Mouse (Mus musculus) embryonic facial prominence, embryonic 14.5 days (tissue): ENCODE data around the gene Erv3. TPM values are rescaled to one million over a fixed set of nuclear protein-coding genes. Genes with fewer than 3 reads are reported as not detected.

Source experiments
- ATAC-seq: fragments of 200-750 bp; cut with Nextera tagmentation; 2 replicates; pipeline ENCODE4 v1.8.0; 2017; ENCODE audit warnings: low read depth, moderate number of reproducible peaks, moderate TSS enrichment
- DNase-seq: peaks from one replicate; pipeline ENCODE4 v3.0.0-alpha.2; 2015; ENCODE audit warnings: low spot score
- H3K27ac ChIP-seq: fragments of 300-500 bp; sonication (generic); replicated peaks from 2 replicates; pipeline ENCODE4 v1.5.1; 2014; ENCODE audit warnings: low read depth, mild to moderate bottlenecking, low read length, moderate library complexity
- H3K27me3 ChIP-seq: fragments of 300-500 bp; sonication (generic); replicated peaks from 2 replicates; pipeline ENCODE4 v1.6.1; 2014; ENCODE audit warnings: low read length; ENCODE audit not compliant: control insufficient read depth, insufficient read depth
- H3K36me3 ChIP-seq: fragments of 300-500 bp; sonication (generic); 2 replicates; pipeline ENCODE4 v1.6.1; 2014; ENCODE audit warnings: low read length, mixed read lengths; ENCODE audit not compliant: control insufficient read depth, insufficient read depth
- H3K4me1 ChIP-seq: fragments of 300-500 bp; sonication (generic); 2 replicates; pipeline ENCODE4 v1.6.1; 2014; ENCODE audit warnings: antibody characterized with exemption, low read length; ENCODE audit not compliant: control insufficient read depth, insufficient read depth
- H3K4me2 ChIP-seq: fragments of 300-500 bp; sonication (generic); 2 replicates; pipeline ENCODE4 v1.6.1; 2014; ENCODE audit warnings: low read depth, mild to moderate bottlenecking, low read length, moderate library complexity, mixed read lengths
- H3K4me3 ChIP-seq: fragments of 300-500 bp; sonication (generic); 2 replicates; pipeline ENCODE4 v1.5.1; 2014; ENCODE audit warnings: low read depth, mild to moderate bottlenecking, low read length
- H3K9ac ChIP-seq: fragments of 300-500 bp; sonication (generic); 2 replicates; pipeline ENCODE4 v1.6.1; 2014; ENCODE audit warnings: low read depth, mild to moderate bottlenecking, low read length, moderate library complexity, mixed read lengths
- H3K9me3 ChIP-seq: fragments of 300-500 bp; sonication (generic); 2 replicates; pipeline ENCODE4 v1.6.1; 2016; ENCODE audit warnings: low read length; ENCODE audit not compliant: control insufficient read depth
- WGBS: fragments of 180-500 bp; shearing (Covaris S2); extraction: QIAGEN DNeasy Blood & Tissue Kit; methylation state at CpG from one replicate; pipeline ENCODE4 v1.1.7; 2014; 5-methylcytosine and 5-hydroxymethylcytosine counted together
- polyA plus RNA-seq: library from polyadenylated mRNA; unstranded; fragments of >200 nt; fragmentation: Nextera tagmentation; extraction: Ambion mirVana; gene quantifications from 2 replicates; pipeline ENCODE4 v1.2.1, GENCODE M21; 2014

The Erv3 gene
- polyA plus RNA-seq, 1 experiment from 2014 or later: not detected

DNA sequence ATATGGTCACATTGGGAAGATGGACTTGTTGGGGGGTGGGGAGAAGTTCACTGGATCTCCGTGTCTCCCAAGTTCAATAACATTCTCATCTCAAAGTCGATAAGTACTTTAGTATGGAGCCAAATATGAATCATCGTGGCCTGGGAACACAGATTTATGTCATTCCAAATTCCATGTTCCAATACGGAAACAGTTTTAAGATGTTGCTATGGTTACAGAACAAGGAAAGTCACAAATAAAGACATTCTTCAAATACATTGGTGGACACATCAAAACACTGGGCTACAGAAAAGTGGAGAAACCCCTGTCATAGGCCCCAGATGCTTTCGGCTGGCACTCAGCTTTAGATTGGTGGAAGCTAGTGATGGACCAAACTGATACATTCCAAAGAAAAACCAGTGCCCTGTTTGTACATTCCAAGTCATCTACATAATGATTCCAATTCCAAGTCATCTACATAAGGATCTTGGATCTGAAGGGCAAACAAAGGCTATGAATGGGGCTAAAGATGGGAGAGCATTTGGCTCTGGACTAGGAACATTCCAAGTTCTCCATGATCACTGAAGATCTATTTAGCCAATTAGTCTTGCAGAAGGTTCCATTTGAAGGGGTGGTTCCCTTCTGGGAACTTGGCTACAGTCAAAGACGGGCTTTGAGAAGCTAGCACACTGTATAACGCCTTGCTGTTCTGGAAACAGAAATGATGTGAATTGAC lies 17.2 kb upstream of the Erv3 start:
- DNase-seq: no peak
- Histone ChIP-seq H3K9ac (no peak overlapping the region), H3K27me3 (no peaks in the 10 kb centered on the region), H3K27ac (no peak overlapping the region), H3K4me3 (no peak overlapping the region), H3K9me3 (no peaks in the 10 kb centered on the region), H3K36me3 (no peaks in the 10 kb centered on the region), H3K4me1 (no peaks in the 10 kb centered on the region), H3K4me2 (no peak overlapping the region)
- 85% methylated on average over 7 of the region's 7 CpGs for WGBS
- no peak for ATAC-seq

DNA sequence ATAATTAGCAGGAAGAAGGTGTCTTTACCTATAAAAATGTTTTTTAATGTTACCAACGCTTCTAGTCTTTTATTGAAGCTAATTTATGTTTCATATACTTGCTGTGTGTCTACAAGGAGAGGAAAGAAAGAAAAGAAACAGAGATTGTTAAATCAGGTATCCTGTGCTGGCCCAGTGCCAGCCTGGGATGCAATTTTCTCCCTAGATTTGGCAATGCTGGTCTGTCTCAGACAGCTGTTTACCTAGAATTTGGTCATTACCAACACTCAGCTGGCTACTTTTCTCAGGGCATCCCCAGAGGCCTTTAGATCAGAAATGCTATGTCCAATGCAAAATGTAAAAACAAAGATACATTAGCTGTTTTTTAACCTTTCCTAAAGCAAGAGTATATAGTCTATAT lies 13.8 kb upstream of the Erv3 start:
- WGBS: 50% methylated on average over 1 of the region's 1 CpGs
- no peak for ATAC-seq
- H3K9me3 ChIP-seq: no peaks in the 10 kb centered on the region
- H3K27ac ChIP-seq: no peak overlapping the region
- no peaks in the 10 kb centered on the region for H3K27me3 ChIP-seq
- DNase-seq: no peak
- no peak overlapping the region for H3K4me2 ChIP-seq
- H3K4me1 ChIP-seq: no peaks in the 10 kb centered on the region
- H3K9ac ChIP-seq: no peak overlapping the region
- no peak overlapping the region for H3K4me3 ChIP-seq
- no peaks in the 10 kb centered on the region for H3K36me3 ChIP-seq

DNA sequence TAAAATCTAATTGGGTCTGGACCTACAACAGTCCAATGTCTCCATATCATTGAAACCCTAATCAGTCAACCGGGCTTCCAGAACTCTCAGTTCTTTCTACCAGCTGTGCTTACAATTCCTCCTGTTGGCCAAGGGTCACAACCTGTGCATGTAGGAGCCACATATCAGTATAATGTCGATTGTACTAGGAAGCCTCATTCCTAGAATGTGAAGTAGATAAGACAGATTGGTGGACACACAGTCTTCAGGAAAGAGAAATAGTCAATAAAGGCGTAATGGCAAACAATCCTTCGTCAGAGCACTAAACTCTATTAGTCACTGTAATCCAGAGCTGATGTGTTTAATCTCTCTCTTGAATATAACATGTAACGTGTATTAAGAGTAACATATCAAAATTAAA lies 9.4 kb upstream of the Erv3 start:
- Histone ChIP-seq H3K4me2 (no peak overlapping the region), H3K27ac (no peak overlapping the region), H3K36me3 (no peaks in the 10 kb centered on the region), H3K9me3 (no peaks in the 10 kb centered on the region), H3K27me3 (no peaks in the 10 kb centered on the region), H3K4me1 (no peaks in the 10 kb centered on the region), H3K9ac (no peak overlapping the region), H3K4me3 (no peak overlapping the region)
- ATAC-seq (no peak), DNase-seq (no peak)
- WGBS: 85% methylated on average over 5 of the region's 5 CpGs

DNA sequence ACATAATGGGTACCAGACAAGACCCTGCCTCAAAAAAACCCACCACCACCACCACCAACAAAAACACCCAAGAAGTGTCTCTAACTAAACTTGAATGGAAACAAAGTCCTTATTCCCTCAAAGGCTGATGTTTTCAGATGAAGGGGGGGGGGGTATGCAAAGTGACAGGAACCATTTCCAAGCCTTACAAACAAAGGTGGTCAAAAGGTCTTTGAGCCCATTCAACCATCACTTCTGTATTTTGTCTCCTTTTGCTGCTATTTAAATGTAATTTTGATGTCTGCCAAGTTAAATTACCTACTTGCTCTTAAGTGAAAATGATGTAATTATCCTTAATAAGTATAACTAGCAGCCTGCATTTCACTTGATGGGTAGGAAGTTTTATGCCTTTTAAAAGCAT lies 7.1 kb upstream of the Erv3 start:
- Histone ChIP-seq H3K9ac (no peak overlapping the region), H3K27me3 (no peaks in the 10 kb centered on the region), H3K4me2 (no peak overlapping the region), H3K27ac (no peak overlapping the region), H3K36me3 (no peaks in the 10 kb centered on the region), H3K4me1 (no peaks in the 10 kb centered on the region), H3K9me3 (no peaks in the 10 kb centered on the region), H3K4me3 (no peak overlapping the region)
- ATAC-seq (no peak), DNase-seq (no peak)

DNA sequence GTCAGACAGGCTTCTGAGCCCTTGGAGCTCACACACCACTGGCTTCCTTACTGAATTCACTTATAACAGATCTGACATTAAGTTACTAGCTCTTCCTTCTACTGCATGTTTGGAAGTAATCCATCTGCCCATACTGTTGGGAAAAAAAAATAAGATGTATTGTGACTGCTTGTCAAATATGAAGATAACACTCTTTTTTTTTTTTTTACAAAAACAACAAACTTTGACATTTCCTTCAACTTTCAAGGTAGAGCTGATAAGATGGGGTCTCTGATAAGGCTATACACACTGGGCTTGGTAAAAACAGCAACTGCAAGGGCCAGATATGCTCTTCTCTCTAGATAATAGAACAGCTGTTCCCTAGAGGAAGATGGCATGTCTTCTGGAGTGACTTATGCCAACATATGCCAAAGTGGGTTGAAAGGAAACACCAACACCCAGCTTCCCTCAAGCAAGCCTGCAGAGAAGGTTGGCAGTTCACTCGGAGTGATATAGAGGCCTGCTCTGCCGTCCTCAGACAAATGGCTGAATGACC lies 4.8 kb upstream of the Erv3 start:
- no peak overlapping the region for H3K27ac ChIP-seq
- H3K36me3 ChIP-seq: no peaks in the 10 kb centered on the region
- H3K4me3 ChIP-seq: no peak overlapping the region
- H3K9me3 ChIP-seq: no peaks in the 10 kb centered on the region
- H3K4me1 ChIP-seq: no peaks in the 10 kb centered on the region
- DNase-seq: no peak
- H3K4me2 ChIP-seq: no peak overlapping the region
- H3K27me3 ChIP-seq: no peaks in the 10 kb centered on the region
- no peak for ATAC-seq
- 72% methylated on average over 2 of the region's 2 CpGs for WGBS
- H3K9ac ChIP-seq: no peak overlapping the region

DNA sequence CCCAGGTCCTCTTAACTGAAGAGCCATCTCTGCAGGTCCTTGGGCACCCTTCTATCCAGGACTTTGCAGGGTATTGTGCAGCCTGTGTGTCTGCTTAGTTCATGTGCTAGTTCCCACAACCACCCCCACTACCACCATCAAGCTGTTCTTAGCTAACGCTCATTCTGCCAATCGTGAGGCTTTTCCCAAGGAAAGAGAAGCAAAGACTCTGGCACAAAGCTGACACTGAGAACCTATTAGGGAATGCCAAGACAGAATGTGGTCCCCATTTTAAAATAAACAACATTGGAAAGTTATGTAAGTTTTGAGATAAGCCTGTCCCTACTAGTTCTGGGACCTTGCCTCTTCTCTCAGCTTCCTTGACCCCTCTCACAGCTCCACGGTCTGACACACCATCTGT lies 3.9 kb upstream of the Erv3 start:
- Histone ChIP-seq H3K9me3 (no peaks in the 10 kb centered on the region), H3K36me3 (no peaks in the 10 kb centered on the region), H3K4me2 (no peak overlapping the region), H3K4me3 (no peak overlapping the region), H3K27ac (no peak overlapping the region), H3K9ac (no peak overlapping the region), H3K27me3 (no peaks in the 10 kb centered on the region), H3K4me1 (no peaks in the 10 kb centered on the region)
- no peak for ATAC-seq
- 69% methylated on average over 3 of the region's 3 CpGs for WGBS
- DNase-seq: no peak

DNA sequence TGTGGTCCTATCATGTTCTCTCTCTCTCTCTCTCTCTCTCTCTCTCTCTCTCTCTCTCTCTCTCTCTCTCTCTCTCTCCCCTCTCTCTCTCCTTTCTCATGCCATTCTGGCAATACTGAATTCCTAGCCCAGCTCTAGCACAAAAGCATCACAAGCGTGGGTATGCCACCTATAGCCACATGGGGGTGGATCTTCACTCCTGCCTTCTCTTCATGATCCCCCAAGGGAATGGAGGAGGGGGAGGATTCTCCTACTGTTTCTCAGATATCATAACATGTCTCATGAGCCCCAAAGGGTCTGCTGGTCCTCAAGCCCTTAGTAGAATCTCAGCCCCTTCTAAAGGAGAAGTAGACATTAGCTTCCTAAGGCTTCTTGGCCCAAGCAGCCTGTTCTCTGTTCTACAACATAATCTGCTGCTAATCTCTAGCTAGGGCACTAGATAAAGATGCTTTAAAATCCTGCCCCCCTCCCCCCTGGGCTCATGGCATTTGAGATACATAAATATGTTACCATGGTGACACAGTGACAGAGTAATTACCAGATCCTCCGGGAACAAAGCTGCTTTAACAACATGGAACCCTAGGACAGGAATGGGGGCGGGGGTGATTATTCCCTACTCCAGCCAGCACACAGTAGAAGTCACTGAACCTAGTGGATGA lies 3.2 kb upstream of the Erv3 start:
- no peak overlapping the region for H3K27ac ChIP-seq

DNA sequence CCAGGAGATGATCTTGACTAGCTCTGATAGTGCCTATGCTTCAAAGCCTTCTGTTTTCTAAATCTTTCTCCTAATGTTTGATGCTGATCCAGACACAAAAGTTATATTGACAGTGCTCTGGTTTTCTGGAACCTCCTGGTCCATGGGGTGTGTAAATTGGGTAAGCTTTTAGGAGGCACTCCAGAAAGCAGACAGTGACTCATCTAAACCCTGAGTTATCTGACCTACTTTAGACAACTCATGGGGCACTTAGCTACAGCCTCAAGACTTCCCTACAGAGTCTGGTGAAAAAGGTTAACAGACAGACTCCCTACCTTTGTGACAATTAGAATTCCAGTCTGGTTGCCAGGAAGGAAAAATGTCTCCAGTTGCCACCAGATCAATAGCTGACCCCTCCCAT lies 1.7 kb downstream of the Erv3 start:
- ATAC-seq: no peak
- H3K27ac ChIP-seq: no peak overlapping the region
- no peaks in the 10 kb centered on the region for H3K36me3 ChIP-seq
- H3K4me2 ChIP-seq: no peak overlapping the region
- H3K4me1 ChIP-seq: no peaks in the 10 kb centered on the region
- no peaks in the 10 kb centered on the region for H3K9me3 ChIP-seq
- no peak overlapping the region for H3K4me3 ChIP-seq
- DNase-seq: no peak
- no peak overlapping the region for H3K9ac ChIP-seq
- H3K27me3 ChIP-seq: no peaks in the 10 kb centered on the region

More for the DNA sequence above, 3.2 kb upstream of the Erv3 start:
- 54% methylated on average over 3 of the region's 3 CpGs for WGBS
- Histone ChIP-seq H3K4me2 (no peak overlapping the region), H3K9me3 (no peaks in the 10 kb centered on the region), H3K4me3 (no peak overlapping the region), H3K9ac (no peak overlapping the region), H3K27me3 (no peaks in the 10 kb centered on the region), H3K4me1 (no peaks in the 10 kb centered on the region), H3K36me3 (no peaks in the 10 kb centered on the region)
- ATAC-seq (peak; percentile 72; the same call in 1 of the 2 replicates), DNase-seq (peak; percentile 41)

DNA sequence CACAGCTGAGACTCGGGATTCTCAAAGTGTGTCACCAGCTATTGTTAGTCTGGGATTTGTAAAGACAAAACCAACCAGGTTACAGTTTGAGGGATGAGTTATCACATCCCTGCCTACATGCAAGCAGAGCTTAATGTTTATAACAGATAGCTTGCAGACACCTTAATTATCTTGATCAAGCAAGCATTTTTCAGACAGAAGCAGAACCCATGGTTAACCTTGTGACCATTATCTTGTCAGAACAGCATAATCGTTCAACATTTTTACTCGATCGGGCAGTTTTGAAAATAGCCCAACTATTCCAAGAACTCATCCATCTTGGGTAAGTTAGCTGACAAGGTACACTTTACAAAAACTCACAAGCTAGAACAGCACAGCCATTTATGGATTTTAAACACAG lies 5.8 kb downstream of the Erv3 start:
- no peaks in the 10 kb centered on the region for H3K36me3 ChIP-seq
- no peaks in the 10 kb centered on the region for H3K27me3 ChIP-seq
- DNase-seq: no peak
- H3K27ac ChIP-seq: no peak overlapping the region
- no peak overlapping the region for H3K4me2 ChIP-seq
- H3K4me1 ChIP-seq: no peaks in the 10 kb centered on the region
- H3K4me3 ChIP-seq: no peak overlapping the region
- ATAC-seq: no peak
- H3K9ac ChIP-seq: no peak overlapping the region
- WGBS: 64% methylated on average over 4 of the region's 4 CpGs
- H3K9me3 ChIP-seq: no peaks in the 10 kb centered on the region
